Mouse (Mus musculus): Measurements from ENCODE around the gene S100a6. TPM values are rescaled to one million over a fixed set of nuclear protein-coding genes. Genes with fewer than 3 reads are reported as not detected.

The S100a6 gene
- 10 to 100 TPM; 18.8 to 23.5 TPM for total RNA-seq (2021)

DNA sequence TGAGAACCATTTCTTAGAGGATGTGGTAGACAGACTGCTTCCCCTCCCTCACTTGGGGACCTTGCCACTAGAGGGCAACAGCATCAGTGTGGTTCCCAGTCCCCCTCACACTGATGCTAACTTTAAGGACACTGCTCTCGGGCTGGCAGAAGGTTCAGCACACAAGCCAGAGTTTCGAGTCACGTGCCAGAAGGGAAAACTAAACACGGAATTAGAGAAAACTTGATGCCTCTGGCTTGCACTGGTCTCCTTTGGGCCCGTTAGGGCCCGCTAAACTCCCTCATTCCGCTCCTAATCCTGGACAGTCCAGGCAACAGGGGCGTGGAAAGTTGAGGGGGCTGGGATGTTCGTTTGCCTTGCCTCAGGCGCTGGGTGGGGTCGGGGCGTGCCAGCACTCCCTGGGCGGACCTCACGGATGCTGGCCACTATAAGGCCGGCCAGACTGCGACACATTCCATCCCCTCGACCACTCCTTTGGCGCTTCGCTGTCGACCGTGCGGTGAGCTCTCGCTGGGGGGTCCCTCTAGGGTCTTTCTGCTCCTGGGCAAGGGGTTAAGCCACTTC is at the start of gene S100a6:
Gene S100a6 (plus strand): TSS at position 155 of the 564 bp plus-strand sequence.
- DNase-seq: no peak

DNA sequence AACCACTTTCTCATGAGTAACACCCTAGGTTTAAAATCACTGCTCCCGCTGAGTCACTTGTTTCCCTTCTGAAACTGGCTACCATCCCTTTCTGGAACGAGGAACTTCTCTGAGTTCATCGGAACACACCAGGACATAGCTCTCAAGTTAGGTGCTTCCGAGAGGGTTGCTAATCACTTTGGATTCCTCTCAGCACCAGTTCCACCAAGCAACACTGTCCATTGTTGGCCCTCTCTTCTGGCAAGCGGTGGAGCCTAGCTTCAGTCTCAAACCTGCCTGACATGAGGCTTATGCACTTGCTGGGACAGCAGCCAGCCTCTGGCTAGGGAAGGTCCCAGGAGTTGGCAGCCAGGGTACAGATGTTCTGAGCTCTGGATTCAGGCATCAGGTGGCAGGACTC is 38.0 kb upstream of the S100a6 start:
- DNase-seq: no peak

DNA sequence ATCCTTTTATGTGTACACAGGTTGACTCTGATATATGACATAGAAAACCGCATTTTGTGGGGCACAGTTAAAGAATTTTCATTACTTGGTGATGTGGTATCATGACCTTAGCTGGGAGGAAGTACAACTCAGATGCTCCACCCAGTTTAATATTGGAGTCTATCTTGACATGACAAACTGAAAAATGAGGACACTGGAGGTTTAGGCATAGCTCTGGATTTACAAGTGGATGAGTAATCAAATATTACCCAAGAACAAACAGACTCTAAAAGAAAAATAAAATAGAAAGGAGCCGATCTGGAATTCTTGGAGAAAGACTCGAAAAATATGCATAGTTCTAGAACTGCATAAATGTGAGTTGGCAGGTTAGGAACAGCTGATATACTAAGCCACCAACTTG is 37.4 kb upstream of the S100a6 start:
- DNase-seq: no peak

DNA sequence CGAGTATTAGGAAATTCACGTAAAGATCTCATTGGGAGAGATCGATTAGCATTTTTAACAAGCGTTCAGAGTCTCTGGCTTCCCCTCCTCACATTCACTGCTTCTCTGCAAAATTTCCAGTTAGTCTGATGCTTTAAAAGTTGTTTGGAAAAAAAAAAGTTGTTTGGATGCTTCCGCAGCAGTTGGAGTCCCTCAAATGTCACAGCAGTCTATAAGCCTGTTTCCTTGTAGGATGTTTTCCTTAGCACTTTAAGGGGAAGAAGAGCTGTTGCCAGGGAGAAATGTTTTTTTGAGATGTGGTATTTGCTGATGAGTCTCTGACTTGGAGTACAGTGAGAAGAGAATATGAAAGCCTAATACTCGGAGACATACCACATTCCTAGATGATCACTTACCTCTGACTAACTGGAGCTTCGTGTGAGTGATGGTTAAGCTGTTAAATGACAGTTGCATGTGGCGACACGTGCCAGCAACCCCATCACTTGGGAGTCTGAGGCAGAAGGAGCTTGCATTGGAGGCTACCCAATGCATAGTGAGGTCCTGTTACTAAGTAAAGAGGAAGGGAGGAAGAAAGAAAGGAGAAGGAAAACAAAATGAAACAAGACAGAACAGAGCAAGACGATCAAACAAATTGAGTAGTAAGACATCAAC is 36.2 kb upstream of the S100a6 start:
- no peak for DNase-seq

DNA sequence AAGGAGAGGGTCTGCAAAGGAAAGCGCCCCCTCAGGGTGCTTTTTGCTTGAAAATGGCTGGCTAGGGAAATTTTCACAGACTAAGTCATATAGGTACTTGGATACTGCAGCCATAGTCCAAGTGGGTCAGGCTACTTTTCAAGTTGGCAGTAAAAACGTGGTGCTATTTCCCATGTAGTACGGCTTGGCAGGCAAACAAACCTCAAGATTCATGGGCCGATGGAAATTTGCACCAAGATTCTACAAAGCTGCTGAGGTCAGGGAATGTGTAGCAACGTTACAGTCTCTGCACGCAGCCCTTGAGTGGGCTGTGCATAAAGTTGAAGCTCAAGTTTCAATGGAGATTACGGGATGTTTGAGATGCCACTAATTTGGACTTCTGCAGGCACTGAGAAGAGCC is 33.2 kb upstream of the S100a6 start:
- no peak for DNase-seq

DNA sequence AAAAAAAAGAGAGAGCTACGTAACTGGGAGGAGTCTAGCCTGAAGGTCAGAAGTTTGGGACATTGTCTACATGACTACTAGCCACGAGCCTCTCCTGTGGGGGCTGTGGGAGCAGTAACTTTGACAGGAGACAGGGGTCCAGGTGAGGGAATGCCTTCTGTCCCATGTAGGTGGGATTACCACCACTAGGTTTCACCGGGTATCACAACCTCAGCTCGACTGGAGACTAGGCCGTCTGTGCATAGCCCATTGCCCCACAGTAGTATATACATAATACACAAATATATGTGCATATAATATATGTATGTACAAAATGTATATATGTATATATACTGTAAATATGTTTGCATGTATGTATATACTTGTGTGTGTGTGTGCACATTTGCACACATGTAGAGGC is 31.5 kb upstream of the S100a6 start:
- no peak for DNase-seq

DNA sequence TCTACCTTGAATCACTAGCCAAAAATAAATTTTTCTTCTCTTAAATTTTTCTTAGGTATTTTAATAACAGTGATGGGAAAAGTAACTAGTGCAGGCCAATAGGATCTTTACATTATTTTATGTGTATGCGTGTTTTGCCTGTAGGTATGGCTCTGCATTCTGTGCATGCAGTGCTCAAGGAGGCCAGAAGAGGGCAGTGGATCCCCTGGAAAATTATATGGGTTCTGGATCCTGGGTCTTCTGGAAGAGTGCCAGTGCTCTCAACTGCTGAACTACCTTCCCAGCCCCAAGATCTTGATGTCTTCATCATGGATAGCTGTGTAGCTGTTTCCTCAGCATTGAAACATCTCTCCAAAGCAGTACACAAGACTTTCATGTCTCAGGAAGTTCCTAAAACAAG is 30.5 kb upstream of the S100a6 start:
- no peak for DNase-seq

DNA sequence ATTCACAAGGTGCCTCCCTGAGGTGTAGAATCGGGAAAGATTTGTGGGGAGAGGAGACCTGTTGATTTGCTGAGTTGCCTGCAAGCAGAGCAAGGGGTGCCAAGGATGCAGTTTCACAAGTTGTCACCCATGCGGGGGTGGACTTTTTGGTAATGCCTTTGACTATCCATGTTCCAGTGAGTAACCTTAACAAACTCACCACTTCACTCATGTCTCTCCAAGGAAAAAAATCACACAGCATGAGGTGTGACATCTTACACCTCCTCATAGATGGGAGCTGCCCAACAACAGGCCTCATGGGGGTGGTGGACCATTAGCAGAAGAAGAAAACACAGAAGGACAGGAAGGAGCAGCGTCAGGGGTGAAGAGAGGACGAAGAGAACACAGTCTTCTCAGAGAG is 30.1 kb upstream of the S100a6 start:
- no peak for DNase-seq

DNA sequence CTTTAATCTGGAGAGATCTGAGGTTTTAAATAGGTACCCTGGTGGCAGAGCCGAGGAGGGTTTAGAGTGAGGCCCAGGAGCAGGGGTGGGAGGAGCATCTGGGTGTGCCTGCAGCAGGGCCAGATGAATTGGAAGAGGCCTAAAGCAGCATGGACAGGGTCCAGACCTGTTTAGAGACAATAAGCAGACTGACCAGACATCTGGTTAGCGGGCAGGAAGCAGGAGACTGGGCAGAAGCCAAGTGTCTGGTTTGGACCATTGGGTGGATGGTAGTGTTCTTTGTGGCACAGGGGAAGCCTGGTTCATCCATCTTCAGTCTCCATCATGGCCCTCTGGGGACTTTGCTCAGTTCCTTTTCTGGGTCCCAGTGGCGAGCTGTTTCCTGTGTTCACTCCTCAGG is 28.8 kb upstream of the S100a6 start:
- no peak for DNase-seq

DNA sequence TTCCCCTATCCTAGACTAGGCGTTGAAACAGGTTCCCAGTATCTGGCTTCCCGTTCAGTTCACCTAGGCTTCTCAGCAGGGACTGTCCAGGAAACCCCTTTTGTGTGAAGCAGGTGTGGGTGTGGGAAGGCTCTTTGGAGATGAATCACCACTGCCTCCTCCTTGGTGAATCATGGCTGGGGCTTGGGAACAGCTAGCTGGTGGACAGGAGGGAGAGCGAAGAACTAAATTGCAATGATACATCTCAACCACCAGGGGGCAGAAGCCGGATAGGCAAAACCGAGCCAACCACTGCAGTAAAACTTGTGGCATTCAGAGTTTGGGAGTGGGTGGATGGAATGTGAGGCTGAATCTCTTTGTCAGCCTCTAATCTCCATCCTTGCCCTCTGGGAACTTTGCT is 27.1 kb upstream of the S100a6 start:
- DNase-seq: peak; percentile 60 to 73

DNA sequence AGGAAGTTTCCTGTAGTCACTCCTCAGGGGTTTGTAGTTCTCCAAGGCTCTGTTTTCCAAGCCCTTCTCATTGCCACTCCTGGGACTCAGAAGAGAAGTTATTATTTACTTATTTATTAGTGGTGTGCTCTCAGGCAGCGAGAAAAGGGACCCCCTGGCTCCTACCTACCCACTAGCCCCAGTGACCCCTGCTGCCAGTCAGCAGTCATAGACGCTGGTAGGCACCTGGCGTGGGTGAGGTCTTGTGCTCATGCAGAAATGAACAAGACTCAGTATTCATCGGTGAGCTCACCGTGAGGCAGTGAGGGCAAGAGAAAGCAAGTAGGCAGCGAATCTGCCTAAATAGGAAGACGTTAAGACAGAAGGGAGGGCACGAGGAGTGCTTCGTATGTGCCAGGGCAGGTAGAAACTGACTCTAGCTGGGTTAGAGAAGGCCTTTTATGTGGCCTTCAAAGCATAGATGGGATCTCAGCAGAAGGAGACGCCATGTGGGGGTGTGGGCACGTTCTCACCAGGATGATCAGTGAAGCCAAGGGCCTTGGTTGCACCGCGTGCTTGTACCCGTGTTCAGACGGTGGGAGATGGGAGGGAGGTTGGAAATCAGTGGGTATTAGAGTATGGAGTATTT is 26.6 kb upstream of the S100a6 start:
- DNase-seq: no peak

DNA sequence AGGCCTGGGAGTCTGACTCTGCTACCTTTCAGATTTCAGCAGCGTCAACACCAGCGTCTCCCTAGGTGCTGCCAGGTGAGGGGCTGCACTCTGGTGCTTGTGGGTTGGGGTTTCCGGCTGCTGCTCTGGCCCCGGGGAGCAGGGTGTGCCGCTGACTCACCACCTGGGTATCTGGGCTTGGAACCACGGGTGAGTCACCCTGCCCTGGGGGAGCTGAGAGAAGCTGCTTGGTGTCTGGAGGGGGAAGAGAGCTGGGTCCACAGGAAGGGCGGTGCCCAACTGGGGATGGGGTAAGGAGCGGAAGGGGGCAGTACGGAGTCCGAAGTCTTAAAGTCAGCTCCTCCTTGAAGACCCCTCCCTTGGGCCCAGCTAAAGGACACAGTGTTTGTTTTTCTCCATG is 25.8 kb upstream of the S100a6 start:
- no peak for DNase-seq

DNA sequence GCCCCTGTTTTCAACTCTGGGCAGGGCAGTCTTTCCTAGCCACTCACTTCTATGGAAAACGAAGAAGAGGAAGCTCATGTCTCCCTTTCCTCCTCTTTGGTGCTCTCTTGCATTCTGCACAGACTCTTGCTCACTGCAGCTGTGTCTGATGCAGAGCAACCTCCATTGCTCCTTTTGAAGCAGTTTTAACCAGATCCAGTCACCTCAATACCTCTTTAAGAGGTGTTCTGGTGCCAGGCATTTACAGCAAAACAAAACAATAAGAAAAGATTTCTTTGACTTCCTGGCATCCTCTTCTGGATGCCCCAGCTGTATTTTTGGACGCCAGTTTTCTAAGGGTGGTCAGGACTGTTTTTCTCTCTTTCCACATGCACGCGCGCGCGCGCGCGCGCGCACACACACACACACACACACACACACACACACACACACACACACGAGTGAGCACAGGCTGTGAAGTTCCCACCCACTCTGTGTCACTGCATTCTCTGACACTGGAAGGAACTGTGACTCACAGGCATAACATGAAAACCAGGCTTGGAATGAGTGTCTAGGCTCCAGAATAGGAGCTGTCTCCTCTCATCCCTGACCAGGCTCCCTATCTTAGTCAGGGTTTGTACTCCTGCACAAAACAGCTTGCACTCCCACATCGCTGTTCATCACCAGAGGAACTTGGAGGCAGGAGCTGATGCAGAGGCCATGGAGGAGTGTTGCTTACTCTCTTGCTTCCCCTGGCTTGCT is 25.2 kb upstream of the S100a6 start:
- DNase-seq: no peak

DNA sequence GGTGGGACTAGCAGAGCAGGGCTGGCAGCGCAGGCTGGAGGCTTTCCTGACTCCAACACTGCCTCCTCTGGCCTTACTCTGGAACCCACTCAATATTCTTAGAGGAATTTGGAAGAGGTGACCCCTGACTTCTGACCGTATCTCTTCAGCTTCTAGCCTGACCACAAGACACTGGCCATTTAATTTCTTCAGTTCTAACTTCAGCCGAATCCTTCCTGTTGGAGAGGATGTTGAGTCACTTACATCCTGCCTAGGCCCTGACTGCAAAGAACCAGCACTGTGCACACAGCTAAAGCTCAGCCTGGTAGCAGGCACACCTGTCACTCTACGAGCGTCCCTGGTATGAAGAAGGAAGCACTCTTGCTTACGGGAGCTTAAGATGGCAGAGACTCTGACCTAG is 23.3 kb upstream of the S100a6 start:
- no peak for DNase-seq

DNA sequence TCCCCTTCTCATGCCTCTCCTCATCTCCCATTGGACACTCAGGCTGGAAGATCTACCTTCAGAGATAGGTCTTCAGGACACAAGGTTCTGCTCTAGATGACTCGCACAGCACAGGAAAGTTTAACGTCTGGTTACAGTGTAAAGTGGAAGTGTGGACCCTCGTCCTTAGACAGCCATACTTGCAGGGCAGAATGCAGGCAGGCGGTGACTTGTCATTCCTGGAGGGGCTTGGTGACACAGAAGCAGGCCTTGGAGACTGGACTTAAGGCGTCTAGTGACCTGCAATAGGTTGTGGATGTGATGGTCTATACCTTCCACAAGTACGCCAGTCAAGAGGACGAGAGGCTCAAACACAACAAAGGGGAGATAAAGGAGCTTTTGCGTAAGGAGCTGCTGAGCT is 22.7 kb upstream of the S100a6 start, which contains the start of gene S100a2:
Gene S100a2 (plus strand): TSS at position 301 of the 400 bp plus-strand sequence.
- DNase-seq: no peak

DNA sequence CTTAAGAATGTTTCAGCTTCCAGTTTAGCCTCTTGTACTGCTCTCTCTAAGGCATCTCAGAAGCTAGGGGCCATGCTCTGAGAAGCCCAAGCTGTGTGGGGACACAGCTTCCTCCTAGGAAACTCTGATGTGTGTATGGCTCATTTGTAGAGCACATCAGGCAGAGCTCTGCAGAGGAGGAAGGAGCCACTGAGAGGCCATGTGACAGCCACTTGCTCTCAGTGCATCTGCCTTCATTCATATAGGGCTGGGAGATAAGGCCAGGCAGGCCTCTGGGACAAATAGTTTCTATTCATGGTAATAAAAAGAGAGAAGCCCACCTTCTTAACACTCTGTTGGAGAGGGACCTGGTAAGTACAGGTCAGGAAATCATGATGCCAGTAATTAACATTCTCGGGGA is 18.2 kb upstream of the S100a6 start:
- no peak for DNase-seq

DNA sequence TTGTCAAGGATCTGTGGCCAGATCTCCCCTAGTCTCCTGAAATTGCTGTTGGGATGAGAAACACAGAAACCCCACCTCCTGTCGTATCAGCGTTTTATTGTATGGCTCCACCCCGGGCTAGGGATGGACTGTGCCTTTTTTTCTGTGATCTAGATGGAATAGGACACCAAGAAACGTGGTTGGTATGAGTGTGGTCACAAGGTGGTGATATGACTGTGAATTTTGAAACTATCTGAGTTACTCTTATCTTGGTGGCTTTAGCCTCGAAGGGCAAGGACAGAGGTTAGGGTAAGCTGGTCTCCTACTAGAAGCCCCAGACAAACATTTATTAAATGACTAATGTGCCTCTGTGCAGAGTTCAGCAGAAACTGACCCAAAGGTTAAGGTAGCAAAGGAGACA is 17.1 kb upstream of the S100a6 start:
- no peak for DNase-seq

DNA sequence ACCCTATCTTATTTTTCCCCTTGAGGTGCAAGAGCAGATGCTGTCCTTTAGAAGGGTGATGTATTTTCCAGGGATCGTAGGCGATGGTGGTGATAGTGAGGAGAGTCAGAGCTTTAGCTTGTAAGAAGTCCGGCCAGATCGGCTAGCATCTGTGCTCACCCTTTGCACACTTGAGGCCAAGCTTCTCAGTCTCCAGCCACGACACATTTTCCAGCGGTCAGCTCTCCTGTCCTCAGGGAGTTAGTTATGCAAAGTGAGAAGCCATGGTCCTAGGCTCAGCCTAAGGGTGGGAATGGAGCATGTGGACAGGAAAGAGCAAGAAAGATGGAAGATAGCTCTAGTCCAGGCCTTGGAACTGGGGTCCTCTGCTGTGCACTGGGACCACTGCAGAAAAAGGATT is 15.9 kb upstream of the S100a6 start:
- no peak for DNase-seq

DNA sequence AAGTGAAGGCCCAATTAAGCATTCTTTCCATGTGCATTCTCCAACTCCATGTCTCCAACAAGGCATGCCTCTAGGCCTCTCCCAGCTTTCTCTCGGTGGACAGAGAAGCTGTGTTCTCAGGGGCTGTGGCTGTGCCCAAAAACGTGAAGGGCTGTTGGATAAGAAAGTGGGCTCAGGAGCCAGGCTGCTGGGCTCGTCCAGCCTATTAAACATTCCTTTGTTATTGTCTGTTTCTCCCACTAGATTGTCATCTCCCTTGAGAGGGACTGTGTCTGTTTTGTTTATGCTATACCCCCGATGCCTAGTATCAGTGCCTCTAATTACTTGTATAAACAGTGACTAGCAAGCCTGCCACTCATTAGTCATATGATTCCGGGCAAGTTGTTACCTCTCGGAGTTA is 14.9 kb upstream of the S100a6 start:
- no peak for DNase-seq

DNA sequence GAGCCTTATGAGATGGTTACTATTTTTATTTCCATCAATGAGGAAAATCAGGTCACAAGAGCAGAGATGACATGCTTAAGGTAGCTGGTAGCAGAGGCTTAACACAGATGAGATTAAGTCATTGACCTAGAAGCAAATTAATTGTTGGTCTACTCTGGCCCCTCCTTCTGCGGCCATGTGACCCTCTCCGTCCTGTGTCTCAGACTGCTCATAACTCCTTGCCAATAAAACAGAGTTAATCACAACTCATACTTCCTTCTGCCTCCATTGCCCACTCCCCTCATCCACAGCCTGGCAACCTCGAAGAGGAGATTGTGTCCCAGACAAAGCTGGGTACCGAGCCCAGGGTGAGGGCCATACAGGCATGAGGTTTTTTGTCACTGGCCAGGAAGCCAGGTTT is 14.5 kb upstream of the S100a6 start:
- no peak for DNase-seq

DNA sequence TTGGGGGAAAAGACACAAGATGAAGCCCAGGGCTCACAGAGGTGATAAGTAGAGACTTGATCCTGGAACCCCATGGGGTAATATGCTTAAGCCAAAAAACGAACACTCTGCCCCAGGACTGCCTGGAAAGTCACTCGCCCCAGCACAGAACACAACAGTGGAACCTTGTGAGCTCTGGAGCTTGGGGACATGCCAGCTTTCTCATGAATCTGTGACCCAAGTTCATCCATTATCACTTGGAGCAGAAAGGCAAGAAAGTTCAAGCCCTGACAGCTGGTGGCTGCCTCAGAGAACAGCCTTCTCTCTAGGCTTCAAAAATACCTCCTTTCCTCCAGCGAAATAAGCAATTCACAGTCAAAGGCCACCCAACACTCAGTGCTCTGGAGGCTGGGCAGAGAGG is 13.3 kb upstream of the S100a6 start:
- DNase-seq: no peak

DNA sequence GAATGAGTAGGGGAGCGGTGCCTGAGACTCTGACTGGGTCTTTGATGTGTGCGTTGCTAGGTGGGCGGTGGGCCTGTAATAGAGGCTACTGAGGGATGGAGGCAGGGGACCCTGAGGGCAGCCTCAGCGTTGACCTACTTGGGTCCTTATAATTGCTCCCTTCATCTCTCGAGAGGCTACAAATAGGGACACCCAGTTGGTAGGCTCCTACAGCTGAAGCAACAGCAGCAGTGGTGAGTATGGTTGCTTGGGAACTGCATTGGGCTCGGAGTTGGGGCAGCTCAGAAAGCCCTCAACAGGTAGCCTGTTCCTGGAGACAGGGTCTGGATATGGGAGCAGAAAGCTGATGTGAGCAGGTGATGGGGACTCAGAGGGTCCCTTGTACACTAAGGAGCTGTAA is 12.6 kb upstream of the S100a6 start:
- DNase-seq: no peak

DNA sequence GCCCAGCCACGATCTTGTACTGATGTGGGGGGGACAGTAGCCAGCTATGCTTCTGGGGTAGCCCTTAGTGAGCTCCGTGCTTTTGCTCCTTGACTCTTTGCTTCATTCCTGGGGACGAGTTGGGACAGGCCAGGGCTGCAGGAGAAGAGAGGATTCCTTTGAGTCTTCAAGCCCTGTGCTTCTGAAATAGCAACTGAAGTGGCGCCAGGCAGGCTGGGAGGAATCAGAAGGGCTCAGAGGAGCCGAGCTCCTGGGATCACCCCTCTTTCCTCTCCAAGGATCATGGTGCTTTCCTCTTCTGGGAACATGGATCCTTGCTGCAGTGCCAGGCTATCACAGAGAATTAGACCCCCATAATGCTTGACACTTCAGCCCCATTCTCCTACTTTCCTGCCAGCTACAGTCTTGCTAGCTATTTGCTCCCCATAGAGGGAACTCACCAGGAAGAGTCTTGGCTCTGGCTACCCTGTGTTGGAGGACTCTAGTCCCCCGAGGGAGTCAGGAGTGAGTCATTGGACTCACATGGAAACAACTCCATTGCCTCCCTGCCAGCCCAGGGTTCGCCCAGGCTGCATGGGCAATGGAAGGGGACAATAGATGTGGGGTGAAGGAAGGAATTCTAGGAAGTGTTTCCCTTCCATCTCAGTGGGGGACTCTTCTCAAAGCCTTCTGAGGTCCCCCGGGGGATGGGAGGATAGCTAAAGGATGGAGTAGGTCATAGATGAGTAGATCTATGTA is 12.1 kb upstream of the S100a6 start:
- DNase-seq: no peak

All from layer of hippocampus, postnatal 36 days (tissue).